Comparison of ENCODE assay signal across 8 mouse cellular contexts in genomic region chr11:24423278-24423677, GRCm38 (mm10).
"Had no signal": no experiment of that assay in that cellular context is flagged by ENCODE, and none has a peak within 500 bp of the region (broad histone marks: within the 10 kb centered on the region; RNA-seq: fewer than 3 reads in every experiment).

No protein-coding gene starts in this region.

- DNase-seq: kidney, postnatal 14 days; left cerebral cortex, postnatal 4 days; lung, adult 18-20 months; lung, postnatal 36 days; right cerebral cortex, adult 18-20 months; right cerebral cortex, postnatal 25 days; thymus, postnatal 4 days had no signal

- ATAC-seq: midbrain, embryonic 15.5 days had no signal
